Mouse (Mus musculus) olfactory bulb, adult 2 months (tissue): ENCODE measurements around the gene Upp2.

Experiments used
- CTCF ChIP-seq: fragments of 200-500 bp; IDR thresholded peaks from 2 replicates; pipeline ENCODE4 v1.5.1; 2012; ENCODE audit warnings: low read depth, mild to moderate bottlenecking, low read length, moderate library complexity; ENCODE audit not compliant: insufficient read depth
- POLR2A ChIP-seq: fragments of 200-500 bp; IDR thresholded peaks from 2 replicates; pipeline ENCODE4 v1.6.1; 2012; ENCODE audit warnings: mild to moderate bottlenecking, low read depth, low read length, moderate library complexity; ENCODE audit not compliant: insufficient read depth

DNA sequence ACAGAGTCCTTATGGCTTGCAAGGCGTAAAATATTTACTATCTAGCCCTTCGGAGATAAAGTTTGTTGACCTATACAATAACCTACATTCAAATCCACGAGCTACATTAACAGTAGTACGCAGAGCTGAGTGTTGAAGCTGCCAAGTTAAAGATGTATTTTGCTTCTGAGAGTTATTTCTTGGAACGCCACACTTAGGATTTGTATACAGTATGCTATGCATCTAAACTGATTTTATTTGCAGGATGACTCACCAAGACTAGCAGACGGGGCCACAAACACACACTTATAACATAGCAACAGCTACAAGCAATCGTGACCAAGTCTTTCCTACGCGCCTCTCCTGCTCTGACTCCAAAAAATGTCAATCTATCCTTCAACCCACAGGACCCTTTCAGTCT is 46.4 kb upstream of the Upp2 start:
- TF ChIP-seq POLR2A (no peak), CTCF (no peak)
